Mouse (Mus musculus) hindbrain, embryonic 12.5 days (tissue): ENCODE measurements around the gene Kif13a. TPM values are rescaled to one million over a fixed set of nuclear protein-coding genes. Genes with fewer than 3 reads are reported as not detected.

ENCODE experiments used
- polyA plus RNA-seq: library from polyadenylated mRNA; unstranded; fragments of >200 nt; fragmentation: Nextera tagmentation; extraction: Ambion mirVana; gene quantifications from 2 replicates; pipeline ENCODE4 v1.2.1, GENCODE M21; 2016

Gene Kif13a
- polyA plus RNA-seq, 1 experiment from 2014 or later = 22.3 TPM

Other genes with a start within 250 kb of the Kif13a start
- gene Nup153, start 201.9 kb downstream of the Kif13a start, polyA plus RNA-seq = 40.5 and 40.6 TPM in 2 replicates
- gene Nhlrc1, start 85.0 kb upstream of the Kif13a start, polyA plus RNA-seq = 7.4 and 8.0 TPM in 2 replicates
- 20.3 and 20.5 TPM in 2 replicates for gene Kdm1b, start 113.6 kb upstream of the Kif13a start, polyA plus RNA-seq
- gene Tpmt, start 114.9 kb upstream of the Kif13a start, polyA plus RNA-seq = 37.8 and 38.9 TPM in 2 replicates
- 251 and 254 TPM in 2 replicates for gene Dek, start 176.3 kb upstream of the Kif13a start, polyA plus RNA-seq
- 0.62 and 1.0 TPM in 2 replicates for gene Rnf144b, start 192.8 kb upstream of the Kif13a start, polyA plus RNA-seq